Mouse (Mus musculus) cerebellum, adult 11-12 months (tissue): Measurements from ENCODE around the gene Slc25a11.

Source experiments
- DNase-seq: peaks from one replicate; pipeline ENCODE4 v3.0.0; 2022

Slc25a11 gene

GRCm38 (mm10) chr11:70667271-70668150, 20.2 kb upstream of the Slc25a11 start:
- DNase-seq: no peak

GRCm38 (mm10) chr11:70666687-70667086, 19.4 kb upstream of the Slc25a11 start:
- no peak for DNase-seq

DNA sequence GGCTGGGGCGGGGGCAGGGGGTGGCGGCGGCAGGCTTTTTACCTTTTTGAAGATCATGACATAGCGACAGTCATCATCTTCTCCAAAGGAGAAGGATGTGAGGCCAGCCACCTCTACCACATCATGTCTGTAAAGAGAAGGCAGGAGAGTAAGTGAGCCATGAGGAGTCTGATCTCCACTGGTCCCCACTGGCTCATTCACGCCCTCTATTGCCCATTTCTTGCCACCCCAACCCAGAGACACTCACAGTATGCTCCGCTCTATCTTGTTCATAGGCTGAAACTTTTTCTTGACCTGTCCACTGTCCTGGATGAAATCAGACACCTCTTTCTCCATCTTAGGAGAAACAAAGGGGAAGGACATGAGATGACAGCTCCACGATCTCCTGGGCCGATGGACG, 17.5 kb upstream of the Slc25a11 start:
- no peak for DNase-seq

DNA sequence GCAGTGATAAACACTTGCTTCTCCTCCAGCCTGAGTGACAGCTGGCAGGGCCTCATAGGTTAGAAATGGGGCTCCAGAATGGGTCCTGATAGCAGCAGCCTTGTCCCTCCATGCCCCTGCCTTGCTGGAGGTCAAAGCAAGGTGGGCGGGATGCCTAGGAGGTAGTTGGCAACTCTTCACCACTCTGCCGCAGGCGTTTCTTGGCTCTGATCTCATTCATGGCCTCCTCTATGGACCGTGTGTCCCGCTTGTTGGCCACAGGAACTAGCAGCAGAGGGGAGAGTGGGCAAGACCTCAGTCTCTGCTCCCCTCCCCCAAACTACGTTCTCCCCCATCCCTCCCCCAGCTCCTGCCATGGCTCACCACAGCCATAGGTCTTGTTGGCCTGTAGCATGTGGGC, 16.7 kb upstream of the Slc25a11 start:
- no peak for DNase-seq

DNA sequence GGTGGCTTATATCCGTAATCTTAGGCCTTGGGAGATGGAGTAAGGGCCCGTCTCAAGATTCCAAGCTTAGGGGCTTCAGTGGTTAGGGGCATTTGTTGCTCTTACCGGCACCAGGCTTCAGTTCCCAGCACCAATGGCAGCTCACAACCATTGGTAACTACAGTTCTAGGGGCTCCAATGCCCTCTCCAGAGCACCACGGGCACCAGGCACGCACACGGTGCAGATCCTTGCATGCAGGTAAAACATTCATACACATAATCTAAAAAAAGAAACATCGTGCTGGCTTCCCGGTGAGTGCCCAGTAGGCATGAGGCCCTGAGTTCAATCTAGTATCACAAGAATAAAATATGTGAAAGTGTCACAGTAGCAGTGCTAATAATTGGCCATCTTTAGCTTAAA, 15.8 kb upstream of the Slc25a11 start:
- no peak for DNase-seq

DNA sequence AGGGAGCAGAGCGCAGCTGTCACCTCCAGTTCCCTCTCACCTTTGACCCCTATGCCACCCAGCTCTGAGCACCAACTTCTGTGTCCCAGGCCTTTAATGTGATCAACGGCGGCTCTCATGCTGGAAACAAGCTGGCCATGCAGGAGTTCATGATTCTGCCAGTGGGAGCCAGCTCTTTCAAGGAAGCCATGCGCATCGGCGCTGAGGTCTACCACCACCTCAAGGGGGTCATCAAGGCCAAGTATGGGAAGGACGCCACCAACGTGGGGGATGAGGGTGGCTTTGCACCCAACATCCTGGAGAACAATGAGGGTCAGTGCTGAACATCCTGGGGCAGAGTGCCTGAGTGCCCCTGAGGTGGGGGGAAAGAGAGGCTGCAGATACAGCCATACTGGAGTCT, 13.3 kb upstream of the Slc25a11 start:
- DNase-seq: peak; percentile 35

DNA sequence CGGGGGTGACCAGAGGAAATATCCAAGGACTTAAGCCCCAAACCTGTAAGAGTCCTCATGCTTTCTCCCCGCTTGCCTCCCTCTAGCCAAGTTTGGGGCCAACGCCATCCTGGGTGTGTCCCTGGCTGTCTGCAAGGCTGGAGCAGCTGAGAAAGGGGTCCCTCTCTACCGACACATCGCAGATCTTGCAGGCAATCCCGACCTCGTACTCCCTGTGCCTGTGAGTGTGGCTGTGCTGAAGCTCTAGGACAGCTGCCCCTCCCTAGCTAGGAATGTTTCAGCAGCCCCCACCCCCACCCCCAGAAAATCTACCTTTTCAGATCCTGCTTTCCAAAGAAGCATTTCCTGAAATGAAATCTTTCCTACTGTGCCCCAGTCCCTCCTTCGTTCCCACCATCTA, 11.7 kb upstream of the Slc25a11 start:
- no peak for DNase-seq

DNA sequence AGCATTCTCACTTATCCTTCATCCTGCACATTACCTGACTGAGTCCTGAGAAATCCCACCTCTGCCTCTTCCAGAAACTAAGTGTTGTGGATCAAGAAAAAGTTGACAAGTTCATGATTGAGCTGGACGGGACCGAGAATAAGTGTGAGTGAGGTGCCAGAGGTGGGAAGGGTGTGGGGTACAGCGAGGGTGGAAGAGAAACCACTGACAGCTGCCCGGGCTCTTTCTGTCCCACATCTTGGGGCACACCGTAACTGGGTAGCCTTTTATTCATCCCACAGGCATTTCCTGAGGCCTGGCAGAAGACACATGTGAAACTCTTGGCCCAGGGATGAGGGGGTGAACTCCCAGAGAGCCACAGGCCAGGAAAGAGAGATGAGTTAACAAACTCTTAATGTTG, 11.2 kb upstream of the Slc25a11 start:
- peak; percentile 23 for DNase-seq

GRCm38 (mm10) chr11:70657991-70658390, 10.7 kb upstream of the Slc25a11 start:
- DNase-seq: peak; percentile 42

DNA sequence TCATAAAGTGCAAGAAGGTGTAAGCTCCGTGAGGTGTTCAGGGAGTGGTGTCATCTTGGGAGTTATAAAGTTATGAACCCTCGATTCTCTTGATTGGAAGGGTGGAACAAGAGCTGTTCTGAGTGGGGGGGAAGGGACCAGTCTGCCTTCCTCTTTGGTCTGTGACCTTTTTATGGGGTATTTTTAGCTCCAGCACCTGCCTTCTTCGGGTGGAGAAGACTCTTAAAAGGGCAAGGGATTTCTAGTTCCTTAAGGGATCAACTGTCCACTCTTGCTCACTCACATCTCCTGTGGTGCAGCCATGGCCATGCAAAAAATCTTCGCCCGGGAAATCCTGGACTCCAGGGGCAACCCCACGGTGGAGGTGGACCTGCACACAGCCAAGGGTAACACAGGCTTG, 10.3 kb upstream of the Slc25a11 start:
- DNase-seq: no peak

DNA sequence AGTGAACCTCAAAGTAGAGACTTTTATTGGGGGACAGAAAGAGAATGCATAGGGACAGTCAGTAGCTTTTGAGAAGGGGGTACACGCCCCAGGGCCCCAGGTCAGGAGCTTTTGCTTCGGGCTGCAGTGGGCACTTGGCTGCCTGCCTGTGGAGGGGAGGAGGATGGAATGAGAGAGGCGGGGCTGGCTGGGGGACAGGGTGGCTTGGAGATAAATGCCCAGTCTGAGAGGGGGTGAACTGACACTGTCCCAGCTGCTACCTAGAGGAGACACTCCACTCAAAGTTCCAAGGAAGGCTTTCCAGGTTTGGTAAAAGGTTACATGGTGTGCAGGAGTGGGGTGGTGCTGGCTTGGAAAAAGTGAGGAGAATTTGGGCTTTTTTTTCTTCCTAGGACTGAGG, 9.7 kb upstream of the Slc25a11 start, which contains the start of gene Eno3:
Gene Eno3, plus strand, starts transcription at position 239 of the 400 bp plus-strand sequence.
- DNase-seq: peak; percentile 58

GRCm38 (mm10) chr11:70656456-70656927, 9.2 kb upstream of the Slc25a11 start:
- DNase-seq: peak; percentile 68

- peak; percentile 68 for DNase-seq
These were observed 8.5 kb upstream of the Slc25a11 start for GRCm38 (mm10) chr11:70655571-70656455.

GRCm38 (mm10) chr11:70654923-70655570, 7.8 kb upstream of the Slc25a11 start:
- DNase-seq: peak; percentile 86

GRCm38 (mm10) chr11:70654198-70654922, 7.1 kb upstream of the Slc25a11 start, which contains the start of gene Pfn1:
Gene Pfn1, minus strand, starts transcription at chr11:70654644.
- peak; percentile 82 for DNase-seq

GRCm38 (mm10) chr11:70653345-70654197, 6.3 kb upstream of the Slc25a11 start:
- peak; percentile 68 for DNase-seq

DNA sequence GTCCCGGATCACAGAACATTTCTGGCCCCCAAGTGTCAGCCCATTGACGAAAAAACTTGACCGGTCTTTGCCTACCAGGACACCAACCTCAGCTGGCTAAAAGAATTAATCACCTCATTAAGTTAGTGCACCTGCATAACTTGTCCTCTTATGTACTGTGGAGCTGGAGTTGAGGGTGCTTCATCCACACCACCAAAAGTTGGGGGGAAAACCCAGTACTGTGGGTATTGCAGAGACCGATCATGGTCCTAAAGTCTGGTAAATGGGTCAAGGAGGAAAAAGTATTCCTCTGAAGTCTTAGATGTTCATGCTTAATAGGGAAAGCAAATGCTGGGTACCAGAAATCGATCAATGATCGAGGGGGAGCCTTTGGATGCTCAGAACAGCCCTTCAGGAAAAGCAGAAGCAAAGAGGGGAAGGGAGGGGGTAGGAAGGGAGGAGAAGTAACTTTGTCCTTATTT, 5.6 kb upstream of the Slc25a11 start:
- DNase-seq: no peak

DNA sequence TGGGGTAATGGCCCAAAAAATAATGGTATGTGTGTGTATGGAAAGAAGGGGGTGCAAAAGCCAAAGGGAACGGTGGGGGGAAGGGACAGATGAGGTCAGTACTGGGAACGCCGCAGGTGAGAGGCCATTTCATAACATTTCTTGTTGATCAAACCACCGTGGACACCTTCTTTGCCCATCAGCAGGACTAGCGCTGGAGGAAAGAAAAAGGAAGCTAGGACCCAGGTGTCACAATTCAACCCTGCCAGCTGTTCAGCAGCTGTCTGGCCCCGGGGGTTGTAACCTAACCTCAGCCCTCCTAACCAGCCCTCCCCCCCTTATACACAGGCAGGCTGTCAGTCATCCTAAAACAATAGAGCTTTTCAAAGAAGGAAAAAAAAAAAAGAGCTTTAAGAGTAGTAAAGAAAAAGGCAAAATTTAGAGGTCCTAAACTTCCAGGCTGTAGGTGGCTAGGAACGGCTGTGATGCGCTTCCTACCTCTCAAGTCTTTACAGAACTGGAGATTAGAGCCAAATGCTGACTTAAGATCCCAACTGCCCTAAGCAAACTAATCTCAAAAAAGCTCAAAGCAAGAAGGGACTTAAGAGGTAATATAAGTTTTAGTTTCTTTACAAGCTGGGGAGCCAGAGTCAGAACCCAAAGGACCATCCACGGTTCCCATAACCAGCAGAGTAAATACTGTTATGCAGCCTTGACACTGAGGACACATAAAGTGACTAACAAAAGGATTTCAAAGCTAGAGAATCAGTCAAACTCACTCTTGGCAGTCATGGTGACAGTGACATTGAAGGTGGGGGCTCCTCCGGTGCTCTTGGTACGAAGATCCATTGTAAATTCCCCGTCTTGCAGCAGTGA, 5.0 kb upstream of the Slc25a11 start:
- peak; percentile 54 for DNase-seq

DNA sequence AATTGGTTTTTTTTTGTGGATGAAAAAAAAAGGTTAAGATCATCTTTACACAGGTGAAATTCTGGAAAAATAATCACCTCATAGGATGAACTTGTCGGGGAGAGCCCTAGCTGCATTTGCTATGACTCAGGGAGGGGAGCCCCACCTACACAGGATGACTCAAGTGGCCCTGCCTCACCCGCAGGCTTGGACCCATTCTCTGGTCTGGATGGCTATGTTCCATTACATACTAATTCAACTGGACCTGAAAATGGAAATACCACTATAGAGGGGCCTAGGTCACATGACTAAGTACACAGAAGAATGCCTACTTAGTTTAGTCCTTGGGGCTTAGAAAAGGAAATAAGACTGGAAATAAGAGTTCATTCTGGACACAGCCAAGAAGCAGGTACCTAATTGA, 4.1 kb upstream of the Slc25a11 start:
- no peak for DNase-seq
